Mouse (Mus musculus) G1E (cell line): ENCODE results near the gene Stpg3. TPM values are rescaled to one million over a fixed set of nuclear protein-coding genes. Genes with fewer than 3 reads are reported as not detected.

Source experiments
- ATAC-seq: 2 replicates; pipeline ENCODE4 v1.8.0; 2016; ENCODE audit warnings: mild to moderate bottlenecking; ENCODE audit not compliant: insufficient number of reproducible peaks, poor library complexity, low FRiP score, severe bottlenecking; ENCODE audit errors: extremely low read depth
- DNase-seq: peaks from one replicate; pipeline ENCODE4 v3.0.0; 2012; ENCODE audit warnings: low spot score
- H3K27me3 ChIP-seq: 2 replicates; pipeline ENCODE4 v1.6.1; 2012; ENCODE audit warnings: mild to moderate bottlenecking, low read length, inconsistent platforms; ENCODE audit not compliant: insufficient read depth
- H3K36me3 ChIP-seq: replicated peaks from 2 replicates; pipeline ENCODE3; 2012; ENCODE audit warnings: mild to moderate bottlenecking, inconsistent platforms
- H3K4me1 ChIP-seq: 2 replicates; pipeline ENCODE4 v1.6.1; 2012; ENCODE audit warnings: low read depth, low read length, inconsistent platforms, mixed read lengths; ENCODE audit not compliant: insufficient read depth
- H3K4me3 ChIP-seq: 2 replicates; pipeline ENCODE4 v1.5.1; 2012; ENCODE audit warnings: low read depth, mild to moderate bottlenecking, inconsistent platforms, low read length, moderate library complexity, mixed read lengths
- H3K9me3 ChIP-seq: replicated peaks from 2 replicates; pipeline ENCODE4 v1.6.1; 2012; ENCODE audit warnings: inconsistent platforms
- CTCF ChIP-seq: IDR thresholded peaks from 2 replicates; pipeline ENCODE4 v1.5.1; 2012; ENCODE audit warnings: low read depth, low read length, inconsistent platforms, mixed read lengths
- GATA1 ChIP-seq: IDR thresholded peaks from 2 replicates; pipeline ENCODE4 v1.6.1; 2012; ENCODE audit warnings: borderline replicate concordance, low read length, inconsistent platforms, mixed read lengths
- GATA2 ChIP-seq: IDR thresholded peaks from 2 replicates; pipeline ENCODE4 v1.6.1; 2012; ENCODE audit warnings: low read depth, low read length, inconsistent platforms, borderline replicate concordance
- POLR2AphosphoS5 ChIP-seq: IDR thresholded peaks from 2 replicates; pipeline ENCODE4 v1.6.1; 2012; ENCODE audit warnings: low read depth, low read length, inconsistent platforms; ENCODE audit not compliant: insufficient replicate concordance
- TAL1 ChIP-seq: conservative IDR thresholded peaks from 2 replicates; pipeline ENCODE4 v1.6.1; 2012; ENCODE audit warnings: low read depth, low read length, inconsistent platforms, mixed read lengths
- polyA plus RNA-seq: library from polyadenylated mRNA; stranded (reverse); fragments of >175 nt; gene quantifications from 2 replicates; pipeline ENCODE4 v1.2.3, GENCODE M21; 2012
- total RNA-seq, 2 experiments: library from RNA; stranded (forward) in 1 of 2; stranded (reverse) in 1 of 2; fragments of 200-1000 nt in 1 of 2; fragments of >200 nt in 1 of 2; fragmentation: Nextera tagmentation in 1 of 2; gene quantifications; 2 replicates each; pipeline ENCODE4 v1.2.3; 2014 to 2017

Stpg3 gene
- total and polyA plus RNA-seq, 3 experiments, result not detected

GRCm38 (mm10) chr2:25167919-25168664, 46.3 kb downstream of the Stpg3 start:
- DNase-seq, result peak; percentile 62
- TF ChIP-seq GATA1, result no peak
- no peak for TF ChIP-seq TAL1
- no peak for TF ChIP-seq GATA2
- TF ChIP-seq POLR2AphosphoS5, result no peak
- no peak for TF ChIP-seq CTCF
- H3K4me1 ChIP-seq, result peaks cover 51% of the 10 kb centered on the region
- ATAC-seq, result no peak
- H3K4me3 ChIP-seq, result peak overlapping the region; percentile 67; the same call in 1 of the 2 replicates
- peaks cover 42% of the 10 kb centered on the region for H3K27me3 ChIP-seq
- no peaks in the 10 kb centered on the region for H3K9me3 ChIP-seq
- no peaks in the 10 kb centered on the region for H3K36me3 ChIP-seq

GRCm38 (mm10) chr2:25167481-25167880, 47.0 kb downstream of the Stpg3 start:
- H3K36me3 ChIP-seq, result no peaks in the 10 kb centered on the region
- peak overlapping the region; percentile 67; the same call in 1 of the 2 replicates for H3K4me3 ChIP-seq
- no peaks in the 10 kb centered on the region for H3K9me3 ChIP-seq
- no peak for DNase-seq
- no peak for ATAC-seq
- peaks cover 45% of the 10 kb centered on the region for H3K4me1 ChIP-seq
- peaks cover 41% of the 10 kb centered on the region for H3K27me3 ChIP-seq
- TF ChIP-seq GATA2, result no peak
- TF ChIP-seq CTCF, result no peak
- no peak for TF ChIP-seq GATA1
- no peak for TF ChIP-seq POLR2AphosphoS5
- TF ChIP-seq TAL1, result no peak

Other genes starting within 250 kb of the Stpg3 start
Only the 20 nearest of the 32 such genes appear.
- not detected in 2 replicates for gene Entpd8, start 134.3 kb downstream of the Stpg3 start, total RNA-seq (2014; fragmentation: Nextera tagmentation)
- gene Entpd8, start 134.3 kb downstream of the Stpg3 start, total RNA-seq (2017), result not detected in 2 replicates
- not detected in 2 replicates for gene Entpd8, start 134.3 kb downstream of the Stpg3 start, polyA plus RNA-seq
- not detected in 2 replicates for gene Noxa1, start 119.5 kb downstream of the Stpg3 start, total RNA-seq (2014; fragmentation: Nextera tagmentation)
- 0.27 and 0.46 TPM in 2 replicates for gene Noxa1, start 119.5 kb downstream of the Stpg3 start, total RNA-seq (2017)
- 0.08 and 0.12 TPM in 2 replicates for gene Noxa1, start 119.5 kb downstream of the Stpg3 start, polyA plus RNA-seq
- gene Nrarp, start 33.9 kb downstream of the Stpg3 start, total RNA-seq (2014; fragmentation: Nextera tagmentation), result not detected in 2 replicates
- 0.16 TPM in 1 of 2 replicates, not detected in the other for gene Nrarp, start 33.9 kb downstream of the Stpg3 start, total RNA-seq (2017)
- not detected in 2 replicates for gene Nrarp, start 33.9 kb downstream of the Stpg3 start, polyA plus RNA-seq
- gene Tor4a, start 17.8 kb downstream of the Stpg3 start, total RNA-seq (2014; fragmentation: Nextera tagmentation), result 13.3 and 17.2 TPM in 2 replicates
- gene Tor4a, start 17.8 kb downstream of the Stpg3 start, total RNA-seq (2017), result 33.2 and 33.8 TPM in 2 replicates
- gene Tor4a, start 17.8 kb downstream of the Stpg3 start, polyA plus RNA-seq, result 10.8 and 12.3 TPM in 2 replicates
- 30.6 and 80.7 TPM in 2 replicates for gene Nelfb, start 3.1 kb downstream of the Stpg3 start, total RNA-seq (2014; fragmentation: Nextera tagmentation)
- gene Nelfb, start 3.1 kb downstream of the Stpg3 start, total RNA-seq (2017), result 54.6 and 60.9 TPM in 2 replicates
- gene Nelfb, start 3.1 kb downstream of the Stpg3 start, polyA plus RNA-seq, result 26.9 and 27.0 TPM in 2 replicates
- not detected in 2 replicates for gene Fam166a, start 4.1 kb upstream of the Stpg3 start, total RNA-seq (2014; fragmentation: Nextera tagmentation)
- not detected in 2 replicates for gene Fam166a, start 4.1 kb upstream of the Stpg3 start, total RNA-seq (2017)
- gene Fam166a, start 4.1 kb upstream of the Stpg3 start, polyA plus RNA-seq, result 0.20 TPM in 1 of 2 replicates, not detected in the other
- gene Tubb4b, start 10.1 kb upstream of the Stpg3 start, total RNA-seq (2014; fragmentation: Nextera tagmentation), result 367 and 427 TPM in 2 replicates
- 799 and 1,022 TPM in 2 replicates for gene Tubb4b, start 10.1 kb upstream of the Stpg3 start, total RNA-seq (2017)
- gene Tubb4b, start 10.1 kb upstream of the Stpg3 start, polyA plus RNA-seq, result 414 and 639 TPM in 2 replicates
- 0.63 TPM in 1 of 2 replicates, not detected in the other for gene Slc34a3, start 19.7 kb upstream of the Stpg3 start, total RNA-seq (2014; fragmentation: Nextera tagmentation)
- gene Slc34a3, start 19.7 kb upstream of the Stpg3 start, total RNA-seq (2017), result not detected in 2 replicates
- gene Slc34a3, start 19.7 kb upstream of the Stpg3 start, polyA plus RNA-seq, result 0.91 and 0.95 TPM in 2 replicates
- gene Rnf224, start 22.1 kb upstream of the Stpg3 start, total RNA-seq (2014; fragmentation: Nextera tagmentation), result not detected in 2 replicates
- 0.35 and 0.66 TPM in 2 replicates for gene Rnf224, start 22.1 kb upstream of the Stpg3 start, total RNA-seq (2017)
- gene Rnf224, start 22.1 kb upstream of the Stpg3 start, polyA plus RNA-seq, result 0.09 and 0.13 TPM in 2 replicates
- gene Rnf208, start 27.6 kb upstream of the Stpg3 start, total RNA-seq (2014; fragmentation: Nextera tagmentation), result 14.7 and 18.4 TPM in 2 replicates
- gene Rnf208, start 27.6 kb upstream of the Stpg3 start, total RNA-seq (2017), result 0.22 and 0.41 TPM in 2 replicates
- 54.7 and 72.0 TPM in 2 replicates for gene Rnf208, start 27.6 kb upstream of the Stpg3 start, polyA plus RNA-seq
- gene Cysrt1, start 27.8 kb upstream of the Stpg3 start, total RNA-seq (2014; fragmentation: Nextera tagmentation), result not detected in 2 replicates
- gene Cysrt1, start 27.8 kb upstream of the Stpg3 start, total RNA-seq (2017), result not detected in 2 replicates
- not detected in 2 replicates for gene Cysrt1, start 27.8 kb upstream of the Stpg3 start, polyA plus RNA-seq
- 5.6 and 6.3 TPM in 2 replicates for gene AL732309.1, start 32.2 kb upstream of the Stpg3 start, total RNA-seq (2014; fragmentation: Nextera tagmentation)
- 2.6 and 4.2 TPM in 2 replicates for gene AL732309.1, start 32.2 kb upstream of the Stpg3 start, total RNA-seq (2017)
- gene AL732309.1, start 32.2 kb upstream of the Stpg3 start, polyA plus RNA-seq, result 1.4 TPM in 1 of 2 replicates, not detected in the other
- gene Tmem203, start 40.8 kb upstream of the Stpg3 start, total RNA-seq (2014; fragmentation: Nextera tagmentation), result 13.7 and 14.6 TPM in 2 replicates
- gene Tmem203, start 40.8 kb upstream of the Stpg3 start, total RNA-seq (2017), result 15.5 and 17.1 TPM in 2 replicates
- 7.8 and 10.0 TPM in 2 replicates for gene Tmem203, start 40.8 kb upstream of the Stpg3 start, polyA plus RNA-seq
- 13.6 and 22.0 TPM in 2 replicates for gene Tprn, start 48.0 kb upstream of the Stpg3 start, total RNA-seq (2014; fragmentation: Nextera tagmentation)
- gene Tprn, start 48.0 kb upstream of the Stpg3 start, total RNA-seq (2017), result 8.1 and 10.0 TPM in 2 replicates
- 51.5 and 52.8 TPM in 2 replicates for gene Tprn, start 48.0 kb upstream of the Stpg3 start, polyA plus RNA-seq
- 35.9 and 47.0 TPM in 2 replicates for gene Ssna1, start 57.8 kb upstream of the Stpg3 start, total RNA-seq (2014; fragmentation: Nextera tagmentation)
- gene Ssna1, start 57.8 kb upstream of the Stpg3 start, total RNA-seq (2017), result 100 and 107 TPM in 2 replicates
- 237 and 259 TPM in 2 replicates for gene Ssna1, start 57.8 kb upstream of the Stpg3 start, polyA plus RNA-seq
- 39.5 and 50.3 TPM in 2 replicates for gene Anapc2, start 57.8 kb upstream of the Stpg3 start, total RNA-seq (2014; fragmentation: Nextera tagmentation)
- gene Anapc2, start 57.8 kb upstream of the Stpg3 start, total RNA-seq (2017), result 19.7 and 24.4 TPM in 2 replicates
- 23.0 and 25.3 TPM in 2 replicates for gene Anapc2, start 57.8 kb upstream of the Stpg3 start, polyA plus RNA-seq
- not detected in 2 replicates for gene Tmem210, start 73.5 kb upstream of the Stpg3 start, total RNA-seq (2014; fragmentation: Nextera tagmentation)
- gene Tmem210, start 73.5 kb upstream of the Stpg3 start, total RNA-seq (2017), result not detected in 2 replicates
- not detected in 2 replicates for gene Tmem210, start 73.5 kb upstream of the Stpg3 start, polyA plus RNA-seq
- not detected in 2 replicates for gene Lrrc26, start 75.3 kb upstream of the Stpg3 start, total RNA-seq (2014; fragmentation: Nextera tagmentation)
- gene Lrrc26, start 75.3 kb upstream of the Stpg3 start, total RNA-seq (2017), result not detected in 2 replicates
- not detected in 2 replicates for gene Lrrc26, start 75.3 kb upstream of the Stpg3 start, polyA plus RNA-seq
- gene Grin1, start 104.5 kb upstream of the Stpg3 start, total RNA-seq (2014; fragmentation: Nextera tagmentation), result 1.7 TPM in 1 of 2 replicates, not detected in the other
- 0.17 and 0.33 TPM in 2 replicates for gene Grin1, start 104.5 kb upstream of the Stpg3 start, total RNA-seq (2017)
- 0.68 and 0.73 TPM in 2 replicates for gene Grin1, start 104.5 kb upstream of the Stpg3 start, polyA plus RNA-seq
- 38.3 and 47.0 TPM in 2 replicates for gene Man1b1, start 117.7 kb upstream of the Stpg3 start, total RNA-seq (2014; fragmentation: Nextera tagmentation)
- 45.3 and 57.2 TPM in 2 replicates for gene Man1b1, start 117.7 kb upstream of the Stpg3 start, total RNA-seq (2017)
- 9.9 and 18.0 TPM in 2 replicates for gene Man1b1, start 117.7 kb upstream of the Stpg3 start, polyA plus RNA-seq